Mouse (Mus musculus): ENCODE measurements around the gene Nek10. TPM values are rescaled to one million over a fixed set of nuclear protein-coding genes. Genes with fewer than 3 reads are reported as not detected.
"Not testable (repeated sequence)": the region's sequence is repeated elsewhere in the genome, so short reads cannot be mapped to it uniquely, and the experiment has no call there.

The Nek10 gene
- polyA plus RNA-seq, 1 experiment from 2014 or later = not detected

GRCm38 (mm10) chr14:14971056-14971455 lies 167.8 kb downstream of the Nek10 start:
- no peak for DNase-seq (ENCODE audit: low spot score)
- Histone ChIP-seq H3K27me3 (ENCODE audit: insufficient read depth, poor library complexity, severe bottlenecking) (no peaks in the 10 kb centered on the region), H3K27ac (no peak overlapping the region), H3K36me3 (no peaks in the 10 kb centered on the region), H3K4me1 (no peaks in the 10 kb centered on the region), H3K9me3 (no peaks in the 10 kb centered on the region), H3K4me3 (no peak overlapping the region)
- 45% methylated on average over 4 of the region's 4 CpGs for WGBS

- no peaks in the 10 kb centered on the region for H3K4me1 ChIP-seq
- no peaks in the 10 kb centered on the region for H3K27me3 ChIP-seq (ENCODE audit: insufficient read depth, poor library complexity, severe bottlenecking)
- DNase-seq (ENCODE audit: low spot score) = no peak
- no peak overlapping the region for H3K4me3 ChIP-seq
- no peaks in the 10 kb centered on the region for H3K36me3 ChIP-seq
- no peak overlapping the region for H3K27ac ChIP-seq
- no peaks in the 10 kb centered on the region for H3K9me3 ChIP-seq
- 40% methylated on average over 1 of the region's 1 CpGs for WGBS
Observed at GRCm38 (mm10) chr14:14974156-14974555, 170.9 kb downstream of the Nek10 start.

GRCm38 (mm10) chr14:14984106-14984505 lies 180.9 kb downstream of the Nek10 start:
- not testable (repeated sequence) for H3K9me3 ChIP-seq; H3K27ac ChIP-seq; DNase-seq (ENCODE audit: low spot score); H3K4me3 ChIP-seq; H3K27me3 ChIP-seq (ENCODE audit: insufficient read depth, poor library complexity, severe bottlenecking); H3K4me1 ChIP-seq; H3K36me3 ChIP-seq
- 21% methylated on average over 1 of the region's 1 CpGs for WGBS

GRCm38 (mm10) chr14:14984710-14985647 lies 181.8 kb downstream of the Nek10 start:
- peak; percentile 83 for DNase-seq (ENCODE audit: low spot score)
- H3K36me3 ChIP-seq = no peaks in the 10 kb centered on the region
- no peak overlapping the region for H3K27ac ChIP-seq
- no peaks in the 10 kb centered on the region for H3K9me3 ChIP-seq
- H3K4me3 ChIP-seq = no peak overlapping the region
- H3K4me1 ChIP-seq = no peaks in the 10 kb centered on the region
- H3K27me3 ChIP-seq (ENCODE audit: insufficient read depth, poor library complexity, severe bottlenecking) = no peaks in the 10 kb centered on the region
- WGBS = 36% methylated on average over 11 of the region's 11 CpGs

- H3K4me3 ChIP-seq = no peak overlapping the region
- no peaks in the 10 kb centered on the region for H3K4me1 ChIP-seq
- whole genome bisulfite sequencing = 21% methylated on average over 1 of the region's 1 CpGs
- no peaks in the 10 kb centered on the region for H3K27me3 ChIP-seq (ENCODE audit: insufficient read depth, poor library complexity, severe bottlenecking)
- no peaks in the 10 kb centered on the region for H3K9me3 ChIP-seq
- no peaks in the 10 kb centered on the region for H3K36me3 ChIP-seq
- no peak for DNase-seq (ENCODE audit: low spot score)
- no peak overlapping the region for H3K27ac ChIP-seq
Observed at GRCm38 (mm10) chr14:14987403-14987802, 184.2 kb downstream of the Nek10 start.

GRCm38 (mm10) chr14:14991642-14992041 lies 188.4 kb downstream of the Nek10 start:
- no peaks in the 10 kb centered on the region for H3K4me1 ChIP-seq
- no peak overlapping the region for H3K27ac ChIP-seq
- 85% methylated on average over 2 of the region's 2 CpGs for WGBS
- H3K36me3 ChIP-seq = no peaks in the 10 kb centered on the region
- no peaks in the 10 kb centered on the region for H3K27me3 ChIP-seq (ENCODE audit: insufficient read depth, poor library complexity, severe bottlenecking)
- H3K9me3 ChIP-seq = no peaks in the 10 kb centered on the region
- no peak overlapping the region for H3K4me3 ChIP-seq
- no peak for DNase-seq (ENCODE audit: low spot score)

GRCm38 (mm10) chr14:15011408-15011807 lies 208.2 kb downstream of the Nek10 start:
- no peak overlapping the region for H3K4me3 ChIP-seq
- no peaks in the 10 kb centered on the region for H3K36me3 ChIP-seq
- no peaks in the 10 kb centered on the region for H3K4me1 ChIP-seq
- WGBS = 54% methylated on average over 4 of the region's 4 CpGs
- DNase-seq (ENCODE audit: low spot score) = no peak
- H3K27ac ChIP-seq = no peak overlapping the region
- no peaks in the 10 kb centered on the region for H3K27me3 ChIP-seq (ENCODE audit: insufficient read depth, poor library complexity, severe bottlenecking)
- no peaks in the 10 kb centered on the region for H3K9me3 ChIP-seq

GRCm38 (mm10) chr14:15014799-15015198 lies 211.6 kb downstream of the Nek10 start:
- 88% methylated on average over 2 of the region's 2 CpGs for WGBS
- Histone ChIP-seq H3K4me3 (no peak overlapping the region), H3K4me1 (no peaks in the 10 kb centered on the region), H3K27ac (no peak overlapping the region), H3K36me3 (no peaks in the 10 kb centered on the region), H3K9me3 (no peaks in the 10 kb centered on the region), H3K27me3 (ENCODE audit: insufficient read depth, poor library complexity, severe bottlenecking) (no peaks in the 10 kb centered on the region)
- DNase-seq (ENCODE audit: low spot score) = no peak

- WGBS = 87% methylated on average over 4 of the region's 4 CpGs
- H3K4me3 ChIP-seq; H3K9me3 ChIP-seq; H3K27me3 ChIP-seq (ENCODE audit: insufficient read depth, poor library complexity, severe bottlenecking); DNase-seq (ENCODE audit: low spot score); H3K27ac ChIP-seq; H3K4me1 ChIP-seq; H3K36me3 ChIP-seq: not testable (repeated sequence)
Observed at GRCm38 (mm10) chr14:15030626-15031025, 227.4 kb downstream of the Nek10 start.

- not testable (repeated sequence) for H3K27ac ChIP-seq; H3K27me3 ChIP-seq (ENCODE audit: insufficient read depth, poor library complexity, severe bottlenecking); H3K36me3 ChIP-seq; H3K4me1 ChIP-seq; H3K9me3 ChIP-seq; H3K4me3 ChIP-seq; DNase-seq (ENCODE audit: low spot score)
- 83% methylated on average over 8 of the region's 8 CpGs for WGBS
Observed at GRCm38 (mm10) chr14:15034638-15035037, 231.4 kb downstream of the Nek10 start.

- WGBS = 74% methylated on average over 4 of the region's 4 CpGs
- Histone ChIP-seq H3K27me3 (ENCODE audit: insufficient read depth, poor library complexity, severe bottlenecking) (no peaks in the 10 kb centered on the region), H3K4me1 (no peaks in the 10 kb centered on the region), H3K4me3 (no peak overlapping the region), H3K36me3 (no peaks in the 10 kb centered on the region), H3K27ac (no peak overlapping the region), H3K9me3 (no peaks in the 10 kb centered on the region)
- no peak for DNase-seq (ENCODE audit: low spot score)
Observed at GRCm38 (mm10) chr14:15048186-15048585, 245.0 kb downstream of the Nek10 start.

GRCm38 (mm10) chr14:15061496-15061895 lies 258.3 kb downstream of the Nek10 start:
- H3K27me3 ChIP-seq (ENCODE audit: insufficient read depth, poor library complexity, severe bottlenecking) = no peaks in the 10 kb centered on the region
- no peaks in the 10 kb centered on the region for H3K9me3 ChIP-seq
- H3K4me3 ChIP-seq = no peak overlapping the region
- 76% methylated on average over 2 of the region's 2 CpGs for WGBS
- H3K4me1 ChIP-seq = 0 out of 2 replicates have a peak, but pooled peaks cover 5% of the 10 kb centered on the region
- no peak overlapping the region for H3K27ac ChIP-seq
- DNase-seq (ENCODE audit: low spot score) = no peak
- H3K36me3 ChIP-seq = no peaks in the 10 kb centered on the region

Measured in heart, embryonic 10.5 days (tissue).